Mouse (Mus musculus) kidney, postnatal 0 days (tissue): ENCODE results near the gene C8b. TPM values are rescaled to one million over a fixed set of nuclear protein-coding genes. Genes with fewer than 3 reads are reported as not detected.

Experiments
- ATAC-seq: fragments of 200-750 bp; cut with Nextera tagmentation; replicated peaks from 2 replicates; pipeline ENCODE4 v1.8.0; 2017; ENCODE audit warnings: low read depth, moderate number of reproducible peaks, moderate TSS enrichment, moderate library complexity; ENCODE audit not compliant: low FRiP score
- DNase-seq: peaks from one replicate; pipeline ENCODE4 v3.0.0-alpha.2; 2016; ENCODE audit warnings: low spot score
- H3K27ac ChIP-seq: fragments of 300-500 bp; sonication (generic); 2 replicates; pipeline ENCODE4 v1.5.1; 2014; ENCODE audit warnings: mild to moderate bottlenecking
- H3K27me3 ChIP-seq: fragments of 300-500 bp; sonication (generic); 2 replicates; pipeline ENCODE4 v1.6.1; 2014; ENCODE audit warnings: low read length, mixed read lengths; ENCODE audit not compliant: insufficient read depth
- H3K36me3 ChIP-seq: fragments of 300-500 bp; sonication (generic); 2 replicates; pipeline ENCODE4 v1.6.1; 2014; ENCODE audit warnings: low read length, mixed read lengths; ENCODE audit not compliant: insufficient read depth
- H3K4me1 ChIP-seq: fragments of 300-500 bp; sonication (generic); replicated peaks from 2 replicates; pipeline ENCODE4 v1.6.1; 2014; ENCODE audit warnings: antibody characterized with exemption, low read length, mixed read lengths; ENCODE audit not compliant: insufficient read depth
- H3K4me2 ChIP-seq: fragments of 300-500 bp; sonication (generic); 2 replicates; pipeline ENCODE4 v1.6.1; 2014; ENCODE audit warnings: mild to moderate bottlenecking, low read length, moderate library complexity, mixed read lengths
- H3K4me3 ChIP-seq: fragments of 300-500 bp; sonication (generic); replicated peaks from 2 replicates; pipeline ENCODE4 v1.5.1; 2014; ENCODE audit warnings: low read depth, low read length
- H3K9ac ChIP-seq: fragments of 300-500 bp; sonication (generic); 2 replicates; pipeline ENCODE4 v1.6.1; 2014; ENCODE audit warnings: low read depth, low read length
- H3K9me3 ChIP-seq: fragments of 300-500 bp; sonication (generic); replicated peaks from 2 replicates; pipeline ENCODE4 v1.6.1; 2016; ENCODE audit warnings: low read length, inconsistent platforms, mixed read lengths
- CTCF ChIP-seq: IDR thresholded peaks from 2 replicates; pipeline ENCODE4 v1.5.1; 2016; ENCODE audit warnings: antibody characterized with exemption, low read depth, mild to moderate bottlenecking, moderate library complexity
- WGBS: fragments of 180-500 bp; shearing (Covaris S2); extraction: QIAGEN DNeasy Blood & Tissue Kit; methylation state at CpG from one replicate; pipeline ENCODE4 v1.1.7; 2014; 5-methylcytosine and 5-hydroxymethylcytosine counted together
- polyA plus RNA-seq: library from polyadenylated mRNA; unstranded; fragments of >200 nt; fragmentation: Nextera tagmentation; extraction: Ambion mirVana; gene quantifications from 2 replicates; pipeline ENCODE4 v1.2.1, GENCODE M21; 2015

The C8b gene
- polyA plus RNA-seq, 1 experiment from 2014 or later: not detected

- no peak for TF ChIP-seq CTCF
- Histone ChIP-seq H3K9ac (no peak overlapping the region), H3K9me3 (no peaks in the 10 kb centered on the region), H3K4me2 (no peak overlapping the region), H3K36me3 (no peaks in the 10 kb centered on the region), H3K27me3 (no peaks in the 10 kb centered on the region), H3K4me1 (no peaks in the 10 kb centered on the region), H3K27ac (no peak overlapping the region), H3K4me3 (no peak overlapping the region)
- ATAC-seq: no peak
- WGBS: 70% methylated on average over 4 of the region's 4 CpGs
- DNase-seq: no peak
Measured at GRCm38 (mm10) chr4:104804100-104804499, 38.0 kb downstream of the C8b start.

- no peaks in the 10 kb centered on the region for H3K27me3 ChIP-seq
- no peak for DNase-seq
- no peak overlapping the region for H3K4me2 ChIP-seq
- H3K4me3 ChIP-seq: no peak overlapping the region
- ATAC-seq: no peak
- H3K27ac ChIP-seq: no peak overlapping the region
- WGBS: 76% methylated on average over 19 of the region's 19 CpGs
- no peaks in the 10 kb centered on the region for H3K9me3 ChIP-seq
- H3K36me3 ChIP-seq: no peaks in the 10 kb centered on the region
- no peak overlapping the region for H3K9ac ChIP-seq
- TF ChIP-seq CTCF: no peak
- H3K4me1 ChIP-seq: no peaks in the 10 kb centered on the region
Measured at GRCm38 (mm10) chr4:104805414-104806257, 39.5 kb downstream of the C8b start.

- H3K4me1 ChIP-seq: no peaks in the 10 kb centered on the region
- no peak overlapping the region for H3K4me2 ChIP-seq
- H3K4me3 ChIP-seq: no peak overlapping the region
- DNase-seq: no peak
- H3K27me3 ChIP-seq: no peaks in the 10 kb centered on the region
- no peak overlapping the region for H3K27ac ChIP-seq
- TF ChIP-seq CTCF: no peak
- H3K9ac ChIP-seq: no peak overlapping the region
- WGBS: 58% methylated on average over 10 of the region's 10 CpGs
- H3K9me3 ChIP-seq: no peaks in the 10 kb centered on the region
- no peak for ATAC-seq
- H3K36me3 ChIP-seq: no peaks in the 10 kb centered on the region
Measured at GRCm38 (mm10) chr4:104810710-104811286, 44.7 kb downstream of the C8b start.

- no peak overlapping the region for H3K9ac ChIP-seq
- no peaks in the 10 kb centered on the region for H3K9me3 ChIP-seq
- DNase-seq: no peak
- H3K27me3 ChIP-seq: no peaks in the 10 kb centered on the region
- WGBS: 79% methylated on average over 2 of the region's 2 CpGs
- no peaks in the 10 kb centered on the region for H3K4me1 ChIP-seq
- H3K4me2 ChIP-seq: no peak overlapping the region
- ATAC-seq: no peak
- TF ChIP-seq CTCF: no peak
- no peak overlapping the region for H3K27ac ChIP-seq
- no peak overlapping the region for H3K4me3 ChIP-seq
- H3K36me3 ChIP-seq: no peaks in the 10 kb centered on the region
Measured at GRCm38 (mm10) chr4:104813617-104814016, 47.5 kb downstream of the C8b start.

- TF ChIP-seq CTCF: no peak
- ATAC-seq (no peak), DNase-seq (no peak)
- Histone ChIP-seq H3K4me2 (no peak overlapping the region), H3K9me3 (no peaks in the 10 kb centered on the region), H3K27me3 (no peaks in the 10 kb centered on the region), H3K36me3 (no peaks in the 10 kb centered on the region), H3K27ac (no peak overlapping the region), H3K9ac (no peak overlapping the region), H3K4me3 (no peak overlapping the region), H3K4me1 (no peaks in the 10 kb centered on the region)
- 80% methylated on average over 4 of the region's 4 CpGs for WGBS
Measured at GRCm38 (mm10) chr4:104816519-104817232, 50.6 kb downstream of the C8b start.

GRCm38 (mm10) chr4:104817509-104817908 lies 51.4 kb downstream of the C8b start:
- H3K4me2 ChIP-seq: no peak overlapping the region
- H3K27ac ChIP-seq: no peak overlapping the region
- no peaks in the 10 kb centered on the region for H3K36me3 ChIP-seq
- no peaks in the 10 kb centered on the region for H3K27me3 ChIP-seq
- no peaks in the 10 kb centered on the region for H3K4me1 ChIP-seq
- no peak overlapping the region for H3K9ac ChIP-seq
- DNase-seq: peak; percentile 31
- no peaks in the 10 kb centered on the region for H3K9me3 ChIP-seq
- peak; percentile 53; the same call in 1 of the 2 replicates for TF ChIP-seq CTCF
- no peak for ATAC-seq
- WGBS: 33% methylated on average over 2 of the region's 2 CpGs
- no peak overlapping the region for H3K4me3 ChIP-seq
